Mouse (Mus musculus): ENCODE measurements around the gene Enpp7. TPM values are rescaled to one million over a fixed set of nuclear protein-coding genes. Genes with fewer than 3 reads are reported as not detected.
A peak's percentile ranks its signal among the peaks of the same experiment; 100 is the strongest.

Enpp7 gene
- polyA plus RNA-seq, 1 experiment from 2014 or later = not detected

DNA sequence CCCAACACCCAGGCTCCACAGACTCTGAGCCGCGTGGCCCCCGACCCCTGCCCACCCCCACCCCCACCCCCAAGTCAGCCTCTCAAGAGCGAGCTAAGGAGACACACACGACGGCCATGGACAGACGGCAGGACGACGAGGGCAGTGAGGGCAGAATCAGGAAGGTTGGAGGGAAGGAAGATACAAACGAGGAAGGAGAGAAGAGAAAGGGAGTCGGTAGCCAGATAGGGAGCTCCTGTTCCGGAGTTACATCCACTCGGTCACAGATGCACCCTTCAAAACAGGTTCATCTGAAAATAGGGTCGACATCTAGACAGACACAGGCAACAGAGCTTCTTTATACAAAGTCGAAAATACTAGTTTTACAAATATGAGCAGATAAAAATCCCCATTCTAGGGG is 48.5 kb downstream of the Enpp7 start:
- DNase-seq (ENCODE audit: low read depth, low spot score) (no peak), ATAC-seq (no peak)
- no peak for TF ChIP-seq CTCF (IDR thresholded peaks at IDR 0.05)
- ChIA-PET CTCF (interaction anchor here (1.0 to 2.0 kb wide), 2 partner anchors 13 to 45 kb away, joined by 4 to 5 read pairs; no protein-coding TSS in a partner anchor), POLR2A (interaction anchor here (0.8 kb wide), 1 partner anchor 56 kb away, joined by 3 read pairs; no protein-coding TSS in a partner anchor)
- in situ Hi-C loops (cut with MboI; ENCODE audit: low pct_unique_long_range_greater_than_20kb) = no loop called here
- H3K27me3 ChIP-seq = no peaks in the 10 kb centered on the region

GRCm38 (mm10) chr11:119036934-119037779 is 49.2 kb downstream of the Enpp7 start:
- ChIA-PET POLR2A (interaction anchor here (0.8 kb wide), 1 partner anchor 55 kb away, joined by 3 read pairs; no protein-coding TSS in a partner anchor), CTCF (interaction anchor here (1.0 to 2.0 kb wide), 2 partner anchors 14 to 45 kb away, joined by 4 to 5 read pairs; no protein-coding TSS in a partner anchor)
- H3K27me3 ChIP-seq = no peaks in the 10 kb centered on the region
- in situ Hi-C loops (cut with MboI; ENCODE audit: low pct_unique_long_range_greater_than_20kb) = no loop called here
- ATAC-seq (no peak), DNase-seq (ENCODE audit: low read depth, low spot score) (no peak)
- TF ChIP-seq CTCF (IDR thresholded peaks at IDR 0.05) = no peak

DNA sequence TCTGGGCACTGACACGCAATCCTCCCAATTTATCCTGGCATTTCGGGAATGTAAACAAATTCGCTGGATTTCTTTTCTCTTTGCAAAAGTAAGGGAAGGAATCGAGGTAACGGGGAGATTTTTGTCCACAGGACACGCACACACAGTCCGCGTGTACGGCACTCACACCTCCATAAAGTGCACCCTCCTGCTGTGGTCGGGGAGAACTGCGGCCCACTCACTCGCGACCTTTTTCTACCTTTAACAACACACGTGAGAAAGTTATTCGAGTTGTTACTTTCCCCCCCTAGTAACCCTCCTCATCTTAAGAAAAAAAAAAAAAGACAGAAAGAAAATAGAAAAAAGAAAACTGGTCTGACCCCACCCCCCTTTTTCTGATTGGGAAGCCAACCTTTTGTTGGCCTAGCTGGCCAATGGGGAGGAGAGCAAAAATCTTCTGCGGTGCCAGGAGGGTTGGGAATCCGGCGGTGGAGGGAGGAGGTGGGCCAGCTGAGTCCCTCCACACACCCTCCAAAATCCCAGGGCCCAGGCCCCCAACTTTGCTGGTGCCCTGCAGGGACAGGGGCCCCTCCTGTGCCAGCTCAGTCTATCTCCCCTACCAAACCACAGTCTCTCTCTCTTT is 49.9 kb downstream of the Enpp7 start:
- no peak for DNase-seq (ENCODE audit: low read depth, low spot score)
- H3K27me3 ChIP-seq = no peaks in the 10 kb centered on the region
- no peak for TF ChIP-seq CTCF (IDR thresholded peaks at IDR 0.05)
- ChIA-PET POLR2A (interaction anchor here (0.7 kb wide), 1 partner anchor 39 kb away, joined by 5 read pairs; no protein-coding TSS in a partner anchor), CTCF (interaction anchor here (2.0 kb wide), 1 partner anchor 44 kb away, joined by 5 read pairs; no protein-coding TSS in a partner anchor)
- in situ Hi-C loops (cut with MboI; ENCODE audit: low pct_unique_long_range_greater_than_20kb) = no loop called here
- ATAC-seq = no peak

DNA sequence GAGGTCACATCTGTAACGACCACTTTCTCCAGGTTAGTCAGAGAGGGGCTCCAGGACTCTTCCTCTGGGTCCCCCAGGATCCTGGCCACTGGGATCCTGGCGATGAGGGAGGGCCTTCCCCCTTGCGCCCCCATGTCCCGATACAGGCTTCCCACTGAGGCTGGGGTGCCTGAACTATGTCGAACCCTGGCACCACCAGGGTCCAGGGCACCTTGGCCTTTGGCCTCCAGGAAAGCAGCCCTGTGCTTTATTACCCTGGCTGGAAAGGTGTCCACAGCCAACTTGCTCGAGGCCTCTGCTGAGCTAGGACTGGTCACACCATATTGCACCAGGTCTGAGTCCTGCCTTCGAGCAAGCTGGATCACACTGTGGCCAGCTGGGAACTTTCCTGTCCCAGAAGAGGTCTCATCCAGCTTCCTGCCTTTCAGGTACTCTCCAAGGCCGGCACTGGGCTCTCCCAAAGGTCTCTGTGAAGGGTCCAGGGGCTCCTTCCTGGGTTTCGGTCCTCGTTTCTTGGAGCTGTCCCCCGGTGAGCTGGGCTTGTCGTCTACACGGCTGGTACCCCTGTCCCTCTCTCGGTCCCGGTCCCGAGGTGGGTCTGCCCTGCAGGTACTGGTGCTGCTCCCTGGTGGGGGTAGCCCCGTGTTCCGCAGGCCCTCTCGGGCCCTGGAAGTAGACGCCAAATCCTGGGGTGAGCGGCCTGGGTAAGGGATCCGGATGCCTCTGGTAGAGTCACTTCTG is 50.9 kb downstream of the Enpp7 start:
- DNase-seq (ENCODE audit: low read depth, low spot score) = no peak
- no peaks in the 10 kb centered on the region for H3K27me3 ChIP-seq
- ChIA-PET POLR2A (no interaction called here), CTCF (interaction anchor here (1.2 kb wide), 1 partner anchor 41 kb away, joined by 3 read pairs; no protein-coding TSS in a partner anchor)
- in situ Hi-C loops (cut with MboI; ENCODE audit: low pct_unique_long_range_greater_than_20kb) = no loop called here
- TF ChIP-seq CTCF (IDR thresholded peaks at IDR 0.05) = no peak
- ATAC-seq = no peak

DNA sequence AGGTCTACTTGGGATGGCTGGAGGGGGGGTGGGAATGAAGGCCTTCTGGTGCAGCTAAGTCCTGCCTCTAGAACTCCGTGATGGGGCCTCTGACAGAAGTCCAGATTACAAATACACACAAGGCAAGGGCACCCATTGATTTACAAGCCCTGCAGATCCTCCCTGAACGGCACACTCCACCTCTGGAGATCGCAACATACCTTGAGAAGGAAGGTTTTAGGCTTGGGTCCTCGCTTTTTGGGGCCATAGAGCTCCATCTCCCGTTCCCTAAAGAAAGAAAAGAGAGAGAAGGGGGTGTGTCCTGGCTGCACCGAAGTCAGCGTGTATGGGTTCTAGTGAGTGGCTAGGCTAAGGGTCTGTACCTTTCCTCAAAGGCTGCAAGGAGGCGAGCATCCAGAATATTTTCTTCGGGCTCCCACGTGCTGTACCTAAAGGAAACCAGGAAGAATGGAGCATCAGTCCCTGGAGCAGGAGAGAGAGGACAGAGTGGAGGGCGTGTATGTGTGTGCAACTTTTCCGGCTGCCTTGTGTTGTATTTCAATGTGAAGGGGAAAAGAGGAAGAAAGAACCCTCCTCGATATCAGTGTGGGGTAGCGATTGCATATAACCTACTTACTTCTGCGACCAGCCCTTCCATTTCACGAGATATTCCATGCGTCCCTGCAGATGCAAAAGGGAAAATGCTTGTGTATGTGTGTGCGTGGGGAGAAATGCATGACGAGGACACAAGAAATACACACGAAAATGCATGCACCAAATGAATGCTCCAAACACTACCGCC is 51.9 kb downstream of the Enpp7 start:
- ATAC-seq (no peak), DNase-seq (ENCODE audit: low read depth, low spot score) (no peak)
- CTCF ChIA-PET = interaction anchor here (0.6 to 1.2 kb wide), 2 partner anchors 42 to 86 kb away, joined by 3 read pairs; no protein-coding TSS in a partner anchor
- in situ Hi-C loops (cut with MboI; ENCODE audit: low pct_unique_long_range_greater_than_20kb) = loop anchor here (5.0 kb wide), 1 partner anchor 37 kb away; no protein-coding TSS in a partner anchor
- POLR2A ChIA-PET = interaction anchor here (1.0 to 1.8 kb wide), 4 partner anchors 17 to 151 kb away, joined by 3 to 5 read pairs (median 4); partner anchors contain the start of gene Cbx2
- H3K27me3 ChIP-seq = peaks cover 3% of the 10 kb centered on the region
- no peak for TF ChIP-seq CTCF (IDR thresholded peaks at IDR 0.05)

- H3K27me3 ChIP-seq = peaks cover 6% of the 10 kb centered on the region
- DNase-seq (ENCODE audit: low read depth, low spot score) = peak; percentile 92
- POLR2A ChIA-PET = interaction anchor here (1.0 to 1.8 kb wide), 5 partner anchors 18 to 151 kb away, joined by 3 to 5 read pairs (median 4); partner anchors contain the start of gene Cbx2
These were observed 52.8 kb downstream of the Enpp7 start, which contains the start of gene Cbx8 for GRCm38 (mm10) chr11:119040600-119041324. Cbx8 (minus strand) TSS chr11:119040969.

GRCm38 (mm10) chr11:119041325-119041716 is 53.3 kb downstream of the Enpp7 start:
- CTCF ChIA-PET = interaction anchor here (0.8 to 2.0 kb wide), 4 partner anchors 10 to 172 kb away, joined by 3 to 12 read pairs (median 6); partner anchors contain the start of gene Cbx4
- TF ChIP-seq CTCF (IDR thresholded peaks at IDR 0.05) = no peak
- in situ Hi-C loops (cut with MboI; ENCODE audit: low pct_unique_long_range_greater_than_20kb) = loop anchor here (5.0 kb wide), 1 partner anchor 36 kb away; no protein-coding TSS in a partner anchor
- H3K27me3 ChIP-seq = peaks cover 9% of the 10 kb centered on the region
- DNase-seq (ENCODE audit: low read depth, low spot score) (no peak), ATAC-seq (peak; percentile 24)
- POLR2A ChIA-PET = interaction anchor here (1.1 to 1.8 kb wide), 4 partner anchors 18 to 150 kb away, joined by 3 to 5 read pairs (median 4); partner anchors contain the start of gene Cbx2

More at GRCm38 (mm10) chr11:119040600-119041324, 52.8 kb downstream of the Enpp7 start, which contains the start of gene Cbx8:
- ATAC-seq = peak; percentile 82
- in situ Hi-C loops (cut with MboI; ENCODE audit: low pct_unique_long_range_greater_than_20kb) = loop anchor here (5.0 kb wide), 1 partner anchor 37 kb away; no protein-coding TSS in a partner anchor
- CTCF ChIA-PET = interaction anchor here (0.6 to 2.0 kb wide), 4 partner anchors 11 to 173 kb away, joined by 3 to 12 read pairs (median 4); partner anchors contain the start of gene Cbx4
- no peak for TF ChIP-seq CTCF (IDR thresholded peaks at IDR 0.05)

DNA sequence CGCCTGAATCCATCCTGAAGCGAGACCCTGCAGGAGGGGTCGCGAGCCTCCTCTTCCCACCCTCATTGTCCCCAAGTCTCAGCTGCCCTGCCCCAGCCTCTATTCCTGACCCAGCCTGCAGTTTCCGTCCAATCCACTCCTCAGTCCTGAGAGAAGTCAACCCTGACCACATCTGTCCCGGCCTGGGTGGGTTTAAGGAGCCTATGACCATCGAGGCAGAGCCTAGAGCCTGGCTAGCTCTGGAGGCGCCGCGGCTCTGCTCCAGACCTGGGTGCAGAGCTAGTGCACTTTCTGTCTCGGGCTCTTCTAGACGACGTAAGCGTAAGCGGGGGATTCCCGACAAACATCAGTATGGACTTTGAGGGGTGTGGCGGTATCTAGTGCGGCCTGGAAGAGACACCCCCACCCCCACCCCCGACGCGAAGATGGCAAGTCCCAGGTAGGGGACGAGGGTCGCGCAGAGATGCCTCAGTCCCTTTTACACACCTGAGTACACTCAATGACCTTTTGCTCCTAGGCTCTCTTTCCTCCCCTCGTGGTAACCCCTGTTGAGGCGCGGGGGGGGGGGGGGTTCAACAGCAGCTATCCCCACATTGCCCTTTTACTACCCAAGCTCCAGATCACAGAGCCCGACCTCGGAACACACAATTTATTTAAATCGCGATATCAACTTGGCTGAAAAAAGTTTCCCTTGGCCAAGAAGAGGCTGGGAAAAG is 53.9 kb downstream of the Enpp7 start:
- in situ Hi-C loops (cut with MboI; ENCODE audit: low pct_unique_long_range_greater_than_20kb) = loop anchor here (5.0 kb wide), 1 partner anchor 35 kb away; no protein-coding TSS in a partner anchor
- CTCF ChIA-PET = interaction anchor here (0.8 to 2.0 kb wide), 6 partner anchors 9 to 171 kb away, joined by 3 to 12 read pairs (median 5); partner anchors contain the start of gene Cbx4
- POLR2A ChIA-PET = interaction anchor here (0.6 to 1.8 kb wide), 5 partner anchors 12 to 705 kb away, joined by 3 to 5 read pairs (median 4); partner anchors contain the start of gene Cbx2
- no peak for TF ChIP-seq CTCF (IDR thresholded peaks at IDR 0.05)
- ATAC-seq (no peak), DNase-seq (ENCODE audit: low read depth, low spot score) (no peak)
- H3K27me3 ChIP-seq = peaks cover 15% of the 10 kb centered on the region

Other genes starting within 250 kb of the Enpp7 start
- gene Rbfox3, start 76.6 kb upstream of the Enpp7 start, polyA plus RNA-seq (2021) = not detected
- 9.3 TPM for gene Cbx2, start 34.8 kb downstream of the Enpp7 start, polyA plus RNA-seq (2021)
- gene Cbx8, start 52.8 kb downstream of the Enpp7 start, polyA plus RNA-seq (2021) = 14.6 TPM
- 22.0 TPM for gene Cbx4, start 98.0 kb downstream of the Enpp7 start, polyA plus RNA-seq (2021)
- gene Tbc1d16, start 240.3 kb downstream of the Enpp7 start, polyA plus RNA-seq (2021) = 17.4 TPM
- gene Ccdc40, start 240.4 kb downstream of the Enpp7 start, polyA plus RNA-seq (2021) = 0.13 TPM

Measured in Patski (cell line).